Mouse (Mus musculus) bone marrow, adult 2 months (tissue): Measurements from ENCODE around the gene Timp4.
"Not testable (repeated sequence)": the region's sequence is repeated elsewhere in the genome, so short reads cannot be mapped to it uniquely, and the experiment has no call there.

ENCODE experiments used
- CTCF ChIP-seq: fragments of 200-500 bp; IDR thresholded peaks from 2 replicates; pipeline ENCODE4 v1.5.1; 2011; ENCODE audit warnings: low read length, control low read depth; ENCODE audit not compliant: control insufficient read depth, insufficient read depth
- POLR2A ChIP-seq: fragments of 200-500 bp; IDR thresholded peaks from 2 replicates; pipeline ENCODE4 v1.6.1; 2011; ENCODE audit warnings: low read depth, mild to moderate bottlenecking, control low read depth, low read length, borderline replicate concordance; ENCODE audit not compliant: control insufficient read depth

- TF ChIP-seq POLR2A, CTCF: not testable (repeated sequence)
Measured at GRCm38 (mm10) chr6:115240431-115240830, 11.6 kb downstream of the Timp4 start.
